Mouse (Mus musculus): ENCODE results near the gene Carmil1.

DNA sequence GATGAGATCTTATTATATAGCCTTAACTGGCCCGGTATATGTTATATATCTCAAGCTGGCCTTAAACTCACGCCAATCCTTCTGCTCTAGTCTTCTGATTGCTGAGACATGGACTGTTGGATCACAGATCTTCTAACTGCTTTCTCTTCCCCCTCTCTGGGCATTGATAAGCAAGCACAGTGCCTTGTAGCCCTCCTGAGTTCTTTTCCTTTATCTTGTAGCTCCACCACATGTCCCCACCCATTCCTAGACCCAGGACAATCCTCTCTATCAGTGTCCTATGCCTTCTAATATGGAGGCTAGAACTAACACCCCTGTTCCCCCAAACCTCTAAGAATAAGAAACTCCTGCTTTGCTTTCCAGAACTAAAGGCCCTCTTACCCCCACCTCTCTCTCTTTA lies 275.1 kb downstream of the Carmil1 start:
- TF ChIP-seq POLR2A (IDR thresholded peaks at IDR 0.05; ENCODE audit: insufficient read length, low read depth) (no peak), MYOD1 (IDR thresholded peaks at IDR 0.05; ENCODE audit: control insufficient read depth in 1 of 3, insufficient read length in 2 of 3, low read depth in 2 of 3) (no peak)

All from myocyte (in vitro differentiated cells).